Mouse (Mus musculus) embryonic facial prominence, embryonic 14.5 days (tissue): Measurements from ENCODE around the gene Enho. TPM values are rescaled to one million over a fixed set of nuclear protein-coding genes. Genes with fewer than 3 reads are reported as not detected.
A peak's percentile ranks its signal among the peaks of the same experiment; 100 is the strongest.

Experiments
- ATAC-seq: fragments of 200-750 bp; cut with Nextera tagmentation; 2 replicates; pipeline ENCODE4 v1.8.0; 2017; ENCODE audit warnings: low read depth, moderate number of reproducible peaks, moderate TSS enrichment
- DNase-seq: peaks from one replicate; pipeline ENCODE4 v3.0.0-alpha.2; 2015; ENCODE audit warnings: low spot score
- H3K27ac ChIP-seq: fragments of 300-500 bp; sonication (generic); replicated peaks from 2 replicates; pipeline ENCODE4 v1.5.1; 2014; ENCODE audit warnings: low read depth, mild to moderate bottlenecking, low read length, moderate library complexity
- H3K27me3 ChIP-seq: fragments of 300-500 bp; sonication (generic); replicated peaks from 2 replicates; pipeline ENCODE4 v1.6.1; 2014; ENCODE audit warnings: low read length; ENCODE audit not compliant: control insufficient read depth, insufficient read depth
- H3K36me3 ChIP-seq: fragments of 300-500 bp; sonication (generic); 2 replicates; pipeline ENCODE4 v1.6.1; 2014; ENCODE audit warnings: low read length, mixed read lengths; ENCODE audit not compliant: control insufficient read depth, insufficient read depth
- H3K4me1 ChIP-seq: fragments of 300-500 bp; sonication (generic); 2 replicates; pipeline ENCODE4 v1.6.1; 2014; ENCODE audit warnings: antibody characterized with exemption, low read length; ENCODE audit not compliant: control insufficient read depth, insufficient read depth
- H3K4me2 ChIP-seq: fragments of 300-500 bp; sonication (generic); 2 replicates; pipeline ENCODE4 v1.6.1; 2014; ENCODE audit warnings: low read depth, mild to moderate bottlenecking, low read length, moderate library complexity, mixed read lengths
- H3K4me3 ChIP-seq: fragments of 300-500 bp; sonication (generic); 2 replicates; pipeline ENCODE4 v1.5.1; 2014; ENCODE audit warnings: low read depth, mild to moderate bottlenecking, low read length
- H3K9ac ChIP-seq: fragments of 300-500 bp; sonication (generic); 2 replicates; pipeline ENCODE4 v1.6.1; 2014; ENCODE audit warnings: low read depth, mild to moderate bottlenecking, low read length, moderate library complexity, mixed read lengths
- H3K9me3 ChIP-seq: fragments of 300-500 bp; sonication (generic); 2 replicates; pipeline ENCODE4 v1.6.1; 2016; ENCODE audit warnings: low read length; ENCODE audit not compliant: control insufficient read depth
- WGBS: fragments of 180-500 bp; shearing (Covaris S2); extraction: QIAGEN DNeasy Blood & Tissue Kit; methylation state at CpG from one replicate; pipeline ENCODE4 v1.1.7; 2014; 5-methylcytosine and 5-hydroxymethylcytosine counted together
- polyA plus RNA-seq: library from polyadenylated mRNA; unstranded; fragments of >200 nt; fragmentation: Nextera tagmentation; extraction: Ambion mirVana; gene quantifications from 2 replicates; pipeline ENCODE4 v1.2.1, GENCODE M21; 2014

The Enho gene
- polyA plus RNA-seq, 1 experiment from 2014 or later: 22.7 TPM

- H3K9ac ChIP-seq: no peak overlapping the region
- no peak overlapping the region for H3K4me3 ChIP-seq
- 0 out of 2 replicates have a peak, but pooled peaks cover 4% of the 10 kb centered on the region for H3K27me3 ChIP-seq
- H3K36me3 ChIP-seq: no peaks in the 10 kb centered on the region
- H3K27ac ChIP-seq: no peak overlapping the region
- H3K4me1 ChIP-seq: peaks cover 50% of the 10 kb centered on the region
- H3K9me3 ChIP-seq: no peaks in the 10 kb centered on the region
- ATAC-seq: no peak
- 74% methylated on average over 8 of the region's 8 CpGs for WGBS
- DNase-seq: no peak
- no peak overlapping the region for H3K4me2 ChIP-seq
Measured at GRCm38 (mm10) chr4:41635224-41635623, 4.9 kb downstream of the Enho start.

- Histone ChIP-seq H3K36me3 (no peaks in the 10 kb centered on the region), H3K27ac (no peak overlapping the region), H3K4me2 (no peak overlapping the region), H3K27me3 (0 out of 2 replicates have a peak, but pooled peaks cover 4% of the 10 kb centered on the region), H3K9ac (no peak overlapping the region), H3K4me1 (peaks cover 56% of the 10 kb centered on the region), H3K4me3 (no peak overlapping the region), H3K9me3 (no peaks in the 10 kb centered on the region)
- DNase-seq (no peak), ATAC-seq (no peak)
- WGBS: 87% methylated on average over 8 of the region's 8 CpGs
Measured at GRCm38 (mm10) chr4:41634631-41635030, 5.5 kb downstream of the Enho start.

DNA sequence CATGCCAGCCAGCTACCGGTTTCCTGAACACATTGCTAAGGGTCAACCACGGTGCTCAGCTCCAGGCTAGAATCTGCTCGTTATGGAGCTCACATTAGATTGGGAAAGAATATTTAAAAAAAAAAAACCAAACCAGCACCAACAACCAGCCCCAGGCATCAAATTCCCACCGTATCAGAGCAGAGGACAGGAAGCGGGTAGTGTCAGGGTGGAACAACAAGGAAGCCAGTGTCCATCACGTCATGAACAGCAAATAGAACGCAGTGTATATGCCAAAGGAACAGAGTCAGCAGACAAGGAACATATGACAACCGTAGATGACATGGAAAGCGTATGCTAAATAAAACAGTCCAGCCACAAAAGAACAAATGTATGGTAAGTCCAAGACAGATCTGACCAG, 7.1 kb downstream of the Enho start:
- ATAC-seq (no peak), DNase-seq (no peak)
- Histone ChIP-seq H3K36me3 (no peaks in the 10 kb centered on the region), H3K27me3 (no peaks in the 10 kb centered on the region), H3K4me2 (no peak overlapping the region), H3K9ac (no peak overlapping the region), H3K9me3 (no peaks in the 10 kb centered on the region), H3K4me1 (peaks cover 64% of the 10 kb centered on the region), H3K4me3 (no peak overlapping the region), H3K27ac (no peak overlapping the region)
- WGBS: 47% methylated on average over 9 of the region's 9 CpGs

GRCm38 (mm10) chr4:41631390-41631789, 8.7 kb downstream of the Enho start:
- ATAC-seq (peak; percentile 26; the same call in 1 of the 2 replicates), DNase-seq (peak; percentile 77)
- WGBS: 6% methylated on average over 11 of the region's 11 CpGs
- Histone ChIP-seq H3K4me1 (peaks cover 63% of the 10 kb centered on the region), H3K4me3 (no peak overlapping the region), H3K27ac (peak overlapping the region; percentile 46; the same call in 1 of the 2 replicates), H3K36me3 (no peaks in the 10 kb centered on the region), H3K4me2 (peak overlapping the region; percentile 16; the same call in 1 of the 2 replicates), H3K27me3 (no peaks in the 10 kb centered on the region), H3K9me3 (no peaks in the 10 kb centered on the region), H3K9ac (no peak overlapping the region)

DNA sequence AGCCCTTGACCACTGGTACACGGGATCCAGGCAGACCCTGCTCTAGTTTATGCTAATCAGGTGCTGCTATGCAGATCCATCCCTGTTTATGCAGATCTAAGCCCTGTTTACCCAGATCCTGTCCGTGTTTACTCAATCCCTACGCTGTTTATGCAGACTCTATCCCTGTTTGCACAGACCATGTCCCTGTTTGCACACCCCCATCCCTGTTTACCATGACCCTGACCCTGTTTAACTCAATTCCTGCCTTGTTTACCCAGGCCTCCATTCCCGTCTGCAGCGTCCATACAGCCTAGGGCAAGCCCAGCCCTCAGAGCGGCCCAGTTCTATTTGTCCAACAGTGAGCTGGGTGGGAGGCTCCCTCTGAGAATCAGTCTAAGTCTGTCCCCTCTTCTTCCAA, 9.9 kb downstream of the Enho start:
- Histone ChIP-seq H3K27ac (no peak overlapping the region), H3K9me3 (no peaks in the 10 kb centered on the region), H3K4me1 (peaks cover 55% of the 10 kb centered on the region), H3K4me2 (no peak overlapping the region), H3K36me3 (no peaks in the 10 kb centered on the region), H3K27me3 (no peaks in the 10 kb centered on the region), H3K9ac (no peak overlapping the region), H3K4me3 (no peak overlapping the region)
- ATAC-seq (no peak), DNase-seq (no peak)
- 37% methylated on average over 6 of the region's 6 CpGs for WGBS

- H3K27ac ChIP-seq: peak overlapping the region; percentile 83
- no peaks in the 10 kb centered on the region for H3K9me3 ChIP-seq
- H3K4me2 ChIP-seq: peak overlapping the region; percentile 25; the same call in 1 of the 2 replicates
- ATAC-seq: peak; percentile 82
- no peaks in the 10 kb centered on the region for H3K27me3 ChIP-seq
- no peak overlapping the region for H3K9ac ChIP-seq
- DNase-seq: peak; percentile 87
- WGBS: 5% methylated on average over 8 of the region's 8 CpGs
- no peaks in the 10 kb centered on the region for H3K36me3 ChIP-seq
- peaks cover 55% of the 10 kb centered on the region for H3K4me1 ChIP-seq
- H3K4me3 ChIP-seq: no peak overlapping the region
Measured at GRCm38 (mm10) chr4:41628202-41628927, 11.8 kb downstream of the Enho start.

DNA sequence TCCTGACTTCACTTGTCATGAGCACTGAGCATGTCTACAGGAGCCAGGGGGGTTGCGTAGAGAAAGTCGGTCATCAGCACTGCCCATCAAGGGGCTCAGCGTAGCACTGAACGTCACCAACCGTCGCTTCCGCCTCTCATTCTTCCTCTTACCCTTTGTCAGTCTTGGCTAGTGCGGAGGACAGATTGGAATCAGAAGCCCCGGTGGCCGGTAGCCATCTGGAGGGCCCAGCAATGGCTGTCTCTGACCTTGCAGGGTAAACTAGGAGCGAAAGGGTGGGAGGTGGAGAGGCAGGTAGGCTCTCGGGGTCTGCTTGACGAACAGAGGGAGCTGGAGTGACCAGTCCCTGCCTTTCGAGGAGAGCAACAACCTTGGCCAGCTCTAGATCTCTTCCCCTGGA, 18.1 kb downstream of the Enho start:
- Histone ChIP-seq H3K36me3 (no peaks in the 10 kb centered on the region), H3K4me1 (no peaks in the 10 kb centered on the region; the same call in 1 of the 2 replicates), H3K4me2 (no peak overlapping the region), H3K27ac (no peak overlapping the region), H3K9ac (no peak overlapping the region), H3K27me3 (no peaks in the 10 kb centered on the region), H3K4me3 (no peak overlapping the region), H3K9me3 (no peaks in the 10 kb centered on the region)
- DNase-seq: no peak
- 86% methylated on average over 14 of the region's 14 CpGs for WGBS
- no peak for ATAC-seq

DNA sequence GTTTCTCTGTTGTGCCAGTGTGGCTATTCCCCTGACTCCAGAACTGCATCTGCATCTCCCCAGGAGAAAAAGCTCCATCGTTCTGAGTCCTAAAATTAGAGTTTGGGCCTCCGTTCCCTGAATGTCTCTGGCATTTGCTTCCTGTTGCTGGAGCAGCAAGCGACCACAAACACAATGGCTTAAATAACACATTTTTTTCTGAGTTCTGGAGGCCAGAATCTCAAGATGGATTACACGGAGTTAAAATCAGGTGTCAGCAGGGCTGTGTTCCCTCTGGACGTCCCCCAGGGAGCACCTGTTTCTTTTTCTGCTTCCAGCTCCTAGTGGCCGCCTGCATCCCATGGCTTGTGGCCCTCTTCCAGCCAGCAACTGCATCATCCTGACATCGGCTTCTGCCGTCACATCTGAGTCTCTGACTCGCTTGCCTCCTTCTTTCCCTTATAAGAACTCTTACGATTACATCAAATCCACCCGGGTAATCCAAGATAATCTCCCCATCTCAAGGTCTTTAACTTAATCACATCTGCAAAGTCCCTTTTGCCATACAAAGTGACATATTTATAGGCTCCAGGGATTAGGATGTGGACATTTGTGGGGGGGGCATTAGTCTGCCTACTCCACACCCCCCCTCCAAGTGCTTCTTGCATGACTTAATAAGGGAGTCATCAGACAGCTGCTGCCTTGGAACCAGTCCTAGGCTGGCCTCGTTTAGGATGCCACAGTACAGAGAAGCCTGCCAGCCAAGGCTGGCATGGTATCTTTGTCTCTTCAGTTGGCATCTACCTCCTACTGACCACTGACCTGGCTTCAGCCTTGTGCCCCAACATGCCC, 21.0 kb downstream of the Enho start:
- no peak overlapping the region for H3K27ac ChIP-seq
- 39% methylated on average over 12 of the region's 12 CpGs for WGBS
- no peaks in the 10 kb centered on the region for H3K36me3 ChIP-seq
- ATAC-seq (peak; percentile 31; the same call in 1 of the 2 replicates), DNase-seq (no peak)
- H3K9me3 ChIP-seq: no peaks in the 10 kb centered on the region
- no peak overlapping the region for H3K9ac ChIP-seq
- H3K4me1 ChIP-seq: no peaks in the 10 kb centered on the region; the same call in 1 of the 2 replicates
- no peak overlapping the region for H3K4me3 ChIP-seq
- no peaks in the 10 kb centered on the region for H3K27me3 ChIP-seq
- H3K4me2 ChIP-seq: no peak overlapping the region
